29 mouse cellular contexts compared by ENCODE assay signal in genomic region chr4:56914338-56914737, GRCm38 (mm10). TPM values are rescaled to one million over a fixed set of nuclear protein-coding genes. Genes with fewer than 3 reads are reported as not detected.
DNase-seq lines count a peak whose midpoint lies in the region; ATAC-seq and TF ChIP-seq lines count a peak whose summit lies in the region.
"Had no signal": no experiment of that assay in that cellular context is flagged by ENCODE, and none has a peak within 500 bp of the region (broad histone marks: within the 10 kb centered on the region; RNA-seq: fewer than 3 reads in every experiment).

No protein-coding gene starts in this region.

- 0 out of 2 replicates have a peak overlapping the region, but pooled peaks have one; percentile 16 for H3K27ac ChIP-seq in heart, embryonic 12.5 days (ENCODE audit: poor library complexity, severe bottlenecking)
- H3K27ac ChIP-seq in ES-Bruce4 (ENCODE audit: insufficient read depth, low read length), result 0 out of 2 replicates have a peak overlapping the region, but pooled peaks have one; percentile 3
- peak overlapping the region; percentile 28; the same call in 1 of the 2 replicates for H3K27ac ChIP-seq in embryonic facial prominence, embryonic 15.5 days (replicated peaks)
- H3K27ac ChIP-seq: gastrocnemius, adult 2 months; heart, embryonic 10.5 days; hindbrain, embryonic 14.5 days; kidney, embryonic 15.5 days; liver, embryonic 14.5 days; lung, embryonic 15.5 days; midbrain, embryonic 12.5 days; neural tube, embryonic 12.5 days had no signal

- TF ChIP-seq POLR2A in ES-Bruce4 (IDR thresholded peaks at IDR 0.05; ENCODE audit: insufficient read depth, low read length), result no peak
- no peak for TF ChIP-seq POLR2A in lung, adult 2 months (IDR thresholded peaks at IDR 0.05; ENCODE audit: borderline replicate concordance, extremely low read depth, low read depth, low read length)

- H3K4me3 ChIP-seq in heart, embryonic 12.5 days, result no peak overlapping the region
- no peak overlapping the region for H3K4me3 ChIP-seq in ES-Bruce4 (ENCODE audit: low read depth, low read length)
- H3K4me3 ChIP-seq in embryonic facial prominence, embryonic 15.5 days (replicated peaks), result no peak overlapping the region
- H3K4me3 ChIP-seq in lung, adult 2 months (replicated peaks; ENCODE audit: extremely low read depth, low read depth, low read length), result no peak overlapping the region
- H3K4me3 ChIP-seq: erythroblast, embryonic 14.5 days; gastrocnemius, adult 2 months; heart, embryonic 10.5 days; kidney, embryonic 15.5 days; lung, embryonic 15.5 days; megakaryocyte, embryonic 14.5 days; midbrain, embryonic 12.5 days; myocyte; neural tube, embryonic 12.5 days had no signal

- WGBS in heart, embryonic 12.5 days, result 88% methylated on average over 6 of the region's 6 CpGs
- 84% methylated on average over 6 of the region's 6 CpGs for WGBS in embryonic facial prominence, embryonic 15.5 days
- 80% methylated on average over 6 of the region's 6 CpGs for WGBS in lung, adult 2 months

- no peak overlapping the region for H3K4me2 ChIP-seq in heart, embryonic 12.5 days
- H3K4me2 ChIP-seq in embryonic facial prominence, embryonic 15.5 days (replicated peaks), result no peak overlapping the region
- H3K4me2 ChIP-seq: hindbrain, embryonic 14.5 days; kidney, embryonic 15.5 days; lung, embryonic 15.5 days; midbrain, embryonic 12.5 days; neural tube, embryonic 12.5 days had no signal

- H3K9ac ChIP-seq in heart, embryonic 12.5 days, result no peak overlapping the region
- H3K9ac ChIP-seq in ES-Bruce4 (ENCODE audit: low read depth, poor library complexity, severe bottlenecking), result no peak overlapping the region
- H3K9ac ChIP-seq in embryonic facial prominence, embryonic 15.5 days, result no peak overlapping the region
- H3K9ac ChIP-seq: hindbrain, embryonic 14.5 days; kidney, embryonic 15.5 days; liver, embryonic 14.5 days; lung, embryonic 15.5 days; midbrain, embryonic 12.5 days; neural tube, embryonic 12.5 days had no signal

- no peak for DNase-seq in heart, postnatal 36 days
- peak; percentile 74 for DNase-seq in ZHBTc4 (ENCODE audit: low read depth, low spot score)
- no peak for DNase-seq in embryo, embryonic 10 days (ENCODE audit: low spot score)
- no peak for DNase-seq in right cerebral cortex, postnatal 14 days
- no peak for DNase-seq in lung, adult 2 months
- DNase-seq: adrenal gland, adult 8-10 months; cerebellum, adult 9-10 months; cerebellum, postnatal 36 days; embryo, embryonic 11 days; gastrocnemius, adult 2 months; heart, postnatal 4 days; kidney, postnatal 25 days; right cerebral cortex, adult 18-20 months; thymus, postnatal 4 days had no signal

- H3K9me3 ChIP-seq in heart, embryonic 12.5 days (replicated peaks), result no peaks in the 10 kb centered on the region
- H3K9me3 ChIP-seq in ES-Bruce4 (replicated peaks; ENCODE audit: control insufficient read depth, insufficient read depth, low read length, poor library complexity, severe bottlenecking), result no peaks in the 10 kb centered on the region
- H3K9me3 ChIP-seq in embryonic facial prominence, embryonic 15.5 days (replicated peaks), result no peaks in the 10 kb centered on the region
- H3K9me3 ChIP-seq: heart, embryonic 10.5 days; kidney, embryonic 15.5 days; lung, embryonic 15.5 days; megakaryocyte, embryonic 14.5 days; midbrain, embryonic 12.5 days; neural tube, embryonic 12.5 days had no signal

- no peaks in the 10 kb centered on the region for H3K27me3 ChIP-seq in heart, embryonic 12.5 days (replicated peaks)
- no peaks in the 10 kb centered on the region for H3K27me3 ChIP-seq in ES-Bruce4 (ENCODE audit: control insufficient read depth, insufficient read depth, low read length, poor library complexity, severe bottlenecking)
- no peaks in the 10 kb centered on the region for H3K27me3 ChIP-seq in embryonic facial prominence, embryonic 15.5 days
- H3K27me3 ChIP-seq: kidney, embryonic 15.5 days; lung, embryonic 15.5 days; megakaryocyte, embryonic 14.5 days; midbrain, embryonic 12.5 days; neural tube, embryonic 12.5 days had no signal

- no peak for TF ChIP-seq CTCF in ES-Bruce4 (IDR thresholded peaks at IDR 0.05; ENCODE audit: low read depth, low read length)
- no peak for TF ChIP-seq CTCF in lung, adult 2 months (IDR thresholded peaks at IDR 0.05; ENCODE audit: insufficient read depth, low read length)

- ATAC-seq in heart, embryonic 12.5 days (ENCODE audit: insufficient number of reproducible peaks, low FRiP score), result no peak
- no peak for ATAC-seq in embryonic facial prominence, embryonic 15.5 days (ENCODE audit: insufficient number of reproducible peaks, low FRiP score, low TSS enrichment, low read depth)
- ATAC-seq: forebrain, embryonic 16.5 days; intestine, postnatal 0 days had no signal

- H3K36me3 ChIP-seq in heart, embryonic 12.5 days, result peaks cover 68% of the 10 kb centered on the region
- H3K36me3 ChIP-seq in ES-Bruce4 (ENCODE audit: control insufficient read depth, insufficient read depth, low read length, poor library complexity, severe bottlenecking), result peaks cover 68% of the 10 kb centered on the region
- H3K36me3 ChIP-seq in embryonic facial prominence, embryonic 15.5 days, result peaks cover 58% of the 10 kb centered on the region

- H3K4me1 ChIP-seq in heart, embryonic 12.5 days (replicated peaks), result peaks cover 6% of the 10 kb centered on the region
- H3K4me1 ChIP-seq in ES-Bruce4 (ENCODE audit: control insufficient read depth, insufficient read depth, low read length), result no peaks in the 10 kb centered on the region
- H3K4me1 ChIP-seq in embryonic facial prominence, embryonic 15.5 days, result 0 out of 2 replicates have a peak, but pooled peaks cover 3% of the 10 kb centered on the region
- no peaks in the 10 kb centered on the region for H3K4me1 ChIP-seq in lung, adult 2 months (ENCODE audit: control insufficient read depth, insufficient read depth, low read length)
- H3K4me1 ChIP-seq: kidney, embryonic 15.5 days; lung, embryonic 15.5 days; megakaryocyte, embryonic 14.5 days; midbrain, embryonic 12.5 days; neural tube, embryonic 12.5 days had no signal

- intact Hi-C loops in heart, postnatal 36 days (cut with DNase I), result no loop called here

- no peak for TF ChIP-seq EP300 in ES-Bruce4 (IDR thresholded peaks at IDR 0.05; ENCODE audit: insufficient read depth, low read depth, low read length)

RNA-seq across cellular contexts. Expression of gene Tmem245, which starts 32.9 kb away (rescaled TPM):
- 21.3 and 23.1 TPM in 2 replicates for polyA plus RNA-seq in heart, embryonic 12.5 days (2016; fragmentation: Nextera tagmentation; extraction: Ambion mirVana)
- 10 to 100 TPM; 66.0 to 79.2 TPM for total RNA-seq in heart, postnatal 36 days (2021)
- polyA plus RNA-seq in ES-Bruce4 (2011; ENCODE audit: insufficient read depth, insufficient read length, low read depth, missing spikeins), result 60.6 and 61.9 TPM in 2 replicates
- polyA plus RNA-seq in embryonic facial prominence, embryonic 15.5 days (2015; fragmentation: Nextera tagmentation; extraction: Ambion mirVana), result 8.7 and 11.1 TPM in 2 replicates
- polyA plus RNA-seq in lung, adult 2 months (2012; rRNA removed), result 15.4 and 20.5 TPM in 2 replicates

RNA-seq across cellular contexts. Expression of gene Ctnnal1, which starts 49.4 kb away (rescaled TPM):
- 20.5 and 21.7 TPM in 2 replicates for polyA plus RNA-seq in heart, embryonic 12.5 days (2016; fragmentation: Nextera tagmentation; extraction: Ambion mirVana)
- 10 to 100 TPM; 22.3 to 32.9 TPM for total RNA-seq in heart, postnatal 36 days (2021)
- polyA plus RNA-seq in ES-Bruce4 (2011; ENCODE audit: insufficient read depth, insufficient read length, low read depth, missing spikeins), result 95.7 and 98.7 TPM in 2 replicates
- 22.8 and 25.5 TPM in 2 replicates for polyA plus RNA-seq in embryonic facial prominence, embryonic 15.5 days (2015; fragmentation: Nextera tagmentation; extraction: Ambion mirVana)
- polyA plus RNA-seq in lung, adult 2 months (2012; rRNA removed), result 4.4 and 8.8 TPM in 2 replicates
